Mouse (Mus musculus): ENCODE measurements around the gene Kcnj9.

The Kcnj9 gene

DNA sequence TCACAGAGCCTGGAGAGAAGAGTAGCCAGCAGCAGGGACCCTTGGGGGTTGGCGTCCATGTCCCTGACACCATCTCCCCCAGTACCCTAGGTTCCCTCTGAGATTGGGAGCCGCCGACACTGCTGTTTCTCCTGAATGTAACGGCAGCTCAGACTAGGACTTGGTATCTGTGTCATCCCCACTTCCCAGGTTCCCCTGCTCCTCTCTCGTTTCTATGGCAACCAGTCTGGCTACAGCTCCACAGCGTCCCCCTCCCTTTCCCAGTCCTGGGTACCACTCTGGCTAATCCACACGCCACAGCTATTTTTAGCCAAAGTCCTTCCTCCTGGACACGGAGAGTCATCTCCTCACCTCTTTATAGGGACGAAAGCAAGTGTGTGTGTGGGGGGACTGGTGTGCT is at the start of gene Kcnj9:
Gene Kcnj9 (minus strand): TSS at position 188 of the 400 bp plus-strand sequence.
- peak; percentile 88 to 89 for DNase-seq

DNA sequence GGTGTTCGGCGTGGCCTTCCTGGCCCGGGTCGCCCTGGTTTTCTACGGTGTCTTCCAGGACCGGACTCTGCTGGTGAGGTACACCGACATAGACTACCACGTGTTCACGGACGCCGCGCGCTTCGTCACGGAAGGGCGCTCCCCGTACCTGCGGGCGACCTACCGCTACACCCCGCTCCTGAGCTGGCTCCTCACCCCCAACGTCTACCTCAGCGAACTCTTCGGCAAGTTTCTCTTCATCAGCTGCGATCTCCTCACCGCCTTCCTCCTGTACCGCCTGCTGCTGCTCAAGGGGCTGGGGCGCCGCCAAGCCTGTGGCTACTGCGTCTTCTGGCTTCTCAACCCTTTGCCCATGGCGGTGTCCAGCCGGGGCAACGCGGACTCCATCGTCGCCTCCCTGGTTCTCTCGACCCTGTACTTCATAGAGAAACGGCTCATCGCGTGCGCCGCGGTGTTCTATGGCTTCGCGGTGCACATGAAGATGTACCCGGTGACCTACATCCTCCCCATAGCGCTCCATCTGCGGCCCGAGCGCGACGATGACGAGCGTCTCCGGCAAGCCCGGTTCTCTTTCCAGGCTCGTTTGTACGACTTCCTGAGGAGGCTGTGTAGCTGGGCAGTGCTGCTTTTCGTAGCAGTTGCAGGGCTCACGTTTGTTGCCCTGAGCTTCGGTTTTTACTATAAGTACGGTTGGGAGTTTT is 47.8 kb upstream of the Kcnj9 start:
- peak in 1 of 2 experiments; percentile 39 for DNase-seq

DNA sequence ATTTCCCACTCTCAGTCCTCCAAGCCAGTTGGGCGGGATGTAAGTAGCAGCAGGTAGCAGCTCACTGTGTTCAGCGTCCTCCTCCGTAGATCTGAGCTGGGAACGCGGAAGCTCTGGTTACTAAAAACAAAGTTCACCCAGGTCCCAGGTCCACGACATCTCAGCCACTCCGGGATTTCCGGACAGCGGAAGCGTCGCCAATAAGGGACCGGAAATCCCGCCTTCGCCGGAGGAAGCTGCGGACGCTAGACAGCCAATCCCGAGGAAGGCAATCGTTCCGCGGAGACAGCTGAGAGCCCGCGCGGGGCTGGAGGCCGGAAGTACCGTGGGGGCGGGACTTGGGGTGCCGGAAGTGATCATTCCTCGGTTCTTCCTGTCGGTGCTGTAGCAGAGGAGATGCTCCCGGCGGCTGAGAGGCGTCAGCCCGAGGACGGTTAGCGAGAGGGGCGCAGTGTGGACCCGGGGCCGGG is 47.1 kb upstream of the Kcnj9 start, which contains the start of gene Pigm:
Gene Pigm (plus strand): TSS at position 349 of the 470 bp plus-strand sequence.
- DNase-seq = peak; percentile 98 to 99

DNA sequence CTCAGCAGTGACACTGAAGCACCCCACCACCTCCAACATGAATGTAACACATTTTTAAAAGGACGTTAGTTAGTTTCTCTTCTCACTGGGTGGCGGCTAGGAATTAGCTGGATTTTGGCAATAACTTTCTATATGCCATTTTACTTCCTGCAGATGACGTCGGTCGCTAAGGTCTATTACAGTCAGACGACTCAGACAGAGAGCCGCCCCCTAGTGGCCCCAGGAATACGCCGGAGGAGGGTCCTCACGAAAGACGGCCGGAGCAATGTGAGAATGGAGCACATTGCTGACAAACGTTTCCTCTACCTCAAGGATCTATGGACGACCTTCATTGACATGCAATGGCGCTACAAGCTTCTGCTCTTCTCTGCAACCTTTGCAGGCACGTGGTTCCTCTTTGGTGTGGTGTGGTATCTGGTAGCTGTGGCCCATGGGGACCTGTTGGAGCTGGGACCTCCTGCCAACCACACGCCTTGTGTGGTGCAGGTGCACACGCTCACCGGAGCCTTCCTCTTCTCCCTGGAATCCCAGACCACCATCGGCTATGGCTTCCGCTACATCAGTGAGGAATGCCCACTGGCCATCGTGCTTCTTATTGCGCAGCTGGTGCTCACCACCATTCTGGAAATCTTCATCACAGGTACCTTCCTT is 39.8 kb upstream of the Kcnj9 start:
- DNase-seq = peak in 1 of 2 experiments; percentile 39

DNA sequence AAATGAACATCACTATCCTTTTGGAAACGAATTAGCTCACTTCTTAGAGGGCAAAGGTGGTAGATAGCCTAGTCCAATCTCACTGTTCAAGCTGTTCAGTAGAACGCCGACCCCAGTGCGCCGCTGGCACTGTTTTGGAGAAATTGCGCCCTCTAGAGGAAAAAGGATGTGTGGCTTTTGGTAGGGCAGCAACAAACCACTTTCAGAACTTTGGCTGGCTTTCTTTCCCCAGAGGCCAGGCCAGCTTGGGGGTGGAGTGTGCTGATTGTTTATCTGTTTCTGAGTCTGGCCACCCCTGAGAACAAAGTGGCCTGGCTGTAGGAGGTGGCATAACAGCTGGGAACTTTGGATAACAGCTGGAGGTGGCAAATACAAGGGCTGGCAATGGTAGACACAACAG is 35.6 kb upstream of the Kcnj9 start:
- DNase-seq = peak; percentile 40 to 52

DNA sequence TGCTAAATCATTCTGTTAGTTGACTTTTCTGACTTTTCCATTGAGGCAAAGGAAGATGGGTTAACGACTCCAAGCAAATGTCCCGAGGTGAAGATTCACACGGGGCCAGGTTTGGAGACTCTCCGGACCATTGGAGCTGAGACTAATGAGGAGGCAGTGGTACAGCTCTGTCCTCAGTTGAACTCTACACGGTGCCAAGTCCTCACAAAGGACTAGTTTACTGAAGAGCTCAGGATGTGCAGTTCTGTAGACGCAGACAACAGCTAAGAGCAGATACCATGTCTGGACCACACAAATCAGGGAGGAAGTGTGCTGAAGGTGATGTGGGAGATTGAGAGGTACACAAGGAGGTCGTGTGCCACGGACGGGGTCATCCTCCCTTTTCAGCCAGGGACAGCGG is 29.2 kb upstream of the Kcnj9 start:
- DNase-seq = no peak

DNA sequence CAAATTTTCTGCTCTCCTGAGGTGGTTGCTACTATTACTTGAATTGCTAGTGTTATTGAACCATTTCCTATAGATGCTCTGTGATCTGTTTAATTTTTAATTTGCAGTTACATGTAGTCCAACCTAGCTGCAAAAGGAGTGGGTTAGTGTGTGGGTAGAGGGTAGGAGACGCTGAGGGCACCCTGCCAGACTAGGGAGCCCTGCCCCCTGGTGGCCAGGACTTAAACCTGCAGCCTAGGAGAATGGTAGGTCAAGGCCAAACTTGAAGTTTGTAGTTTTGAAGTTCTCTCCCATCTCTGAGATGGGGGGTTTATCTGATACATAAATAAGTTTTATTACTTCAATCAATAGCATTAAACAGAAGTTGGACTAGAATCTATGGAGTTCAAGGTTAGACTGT is 28.4 kb upstream of the Kcnj9 start:
- DNase-seq = peak; percentile 77 to 82

DNA sequence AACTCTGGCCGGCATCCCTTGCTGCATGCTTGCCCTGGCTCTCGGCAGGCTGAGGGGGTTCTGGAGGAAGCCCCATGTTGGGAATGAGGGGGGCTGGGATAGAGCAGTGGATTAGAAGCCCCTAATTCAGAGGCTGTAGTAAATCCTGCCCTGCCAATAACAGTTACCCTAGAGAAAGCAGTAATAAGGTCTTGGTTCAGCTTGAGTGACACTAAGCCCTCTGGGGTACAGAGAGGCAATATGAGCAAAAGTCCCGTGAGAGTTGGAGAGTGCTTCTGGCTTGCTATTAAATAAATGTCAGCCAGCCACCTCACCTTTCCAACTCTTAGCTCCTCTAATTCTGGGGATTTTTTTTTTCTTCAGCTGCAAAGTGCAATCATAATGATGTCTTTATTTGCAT is 26.2 kb upstream of the Kcnj9 start:
- no peak for DNase-seq

DNA sequence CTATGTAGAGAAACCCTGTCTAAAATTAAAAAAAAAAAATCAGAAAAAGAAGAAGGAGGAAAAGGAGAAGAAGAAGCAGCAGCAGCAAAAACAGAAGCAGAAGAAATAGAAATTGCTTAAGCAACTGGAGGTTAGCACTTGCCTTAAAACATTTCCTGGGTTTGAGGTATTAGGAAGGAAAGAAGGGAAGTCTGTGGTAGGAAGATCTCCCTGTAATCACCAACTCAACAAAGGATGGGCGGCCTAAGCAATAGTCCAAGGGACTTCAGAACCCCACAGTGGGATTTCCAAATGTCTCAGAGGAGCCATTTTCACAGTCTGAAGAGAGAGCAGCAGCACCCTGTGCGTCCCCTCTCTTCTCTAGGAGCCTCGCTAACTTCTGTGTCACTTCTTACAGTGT is 23.3 kb upstream of the Kcnj9 start:
- DNase-seq = no peak

DNA sequence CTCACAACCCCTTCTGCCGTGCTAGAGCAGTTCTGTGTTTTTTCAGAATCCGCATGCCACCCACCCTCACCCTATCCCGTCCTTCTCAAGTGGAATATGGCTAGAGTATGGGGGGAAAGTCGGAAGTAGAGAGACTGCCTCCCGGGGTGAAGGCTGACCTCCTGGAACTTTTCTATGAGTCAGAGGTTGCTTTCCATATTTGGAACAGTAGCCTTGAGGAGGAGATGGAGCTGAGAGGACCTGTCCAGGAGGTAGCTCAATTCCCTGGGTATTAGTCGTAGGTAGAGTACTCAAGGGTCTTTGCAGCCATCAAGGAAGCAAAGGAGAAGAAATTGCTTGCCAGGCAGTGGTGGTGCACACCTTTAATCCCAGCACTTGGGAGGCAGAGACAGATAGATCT is 22.9 kb upstream of the Kcnj9 start:
- DNase-seq = no peak

DNA sequence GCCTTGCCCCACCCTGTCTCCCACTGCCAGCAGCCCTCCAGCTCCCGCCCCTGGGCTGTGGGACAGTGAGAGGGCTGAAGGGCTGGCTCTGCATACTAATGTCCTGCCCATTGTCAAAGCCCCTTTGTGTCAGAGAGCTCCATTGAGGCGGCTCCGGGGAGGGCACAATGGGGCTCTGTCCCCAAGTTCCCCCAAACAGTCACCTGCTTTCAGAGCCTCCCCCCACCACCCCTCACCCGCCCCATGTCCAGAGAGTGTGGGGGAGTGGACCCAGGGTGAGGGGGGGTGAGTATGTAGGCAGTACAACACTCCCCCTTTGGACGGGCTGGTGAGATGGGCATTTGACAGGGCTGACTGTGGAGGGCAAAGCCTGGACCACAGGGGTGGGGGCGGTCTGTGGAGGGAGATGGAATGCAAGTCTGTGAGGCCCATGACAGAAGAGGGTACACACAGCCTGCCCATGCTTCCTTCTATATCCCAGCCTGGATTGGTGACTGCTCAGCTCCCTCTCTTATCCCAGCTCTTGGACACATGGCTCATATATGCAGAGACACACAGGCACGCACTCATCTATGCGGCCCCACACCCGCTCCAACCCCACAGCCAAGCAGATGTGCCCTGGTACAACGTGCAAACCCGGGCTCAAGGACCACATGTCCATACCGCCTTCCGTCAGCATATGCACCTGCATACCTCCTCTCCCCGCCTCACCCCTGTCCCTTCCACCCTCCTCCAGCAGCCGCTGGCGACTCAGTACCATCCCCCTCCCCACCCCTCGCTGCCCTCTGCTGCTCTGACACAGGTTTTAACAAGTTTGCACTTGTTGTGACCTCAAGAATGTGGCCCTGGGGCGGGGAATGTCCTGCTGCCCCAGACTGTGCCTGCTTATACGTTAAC is 21.0 kb upstream of the Kcnj9 start:
- DNase-seq = no peak

DNA sequence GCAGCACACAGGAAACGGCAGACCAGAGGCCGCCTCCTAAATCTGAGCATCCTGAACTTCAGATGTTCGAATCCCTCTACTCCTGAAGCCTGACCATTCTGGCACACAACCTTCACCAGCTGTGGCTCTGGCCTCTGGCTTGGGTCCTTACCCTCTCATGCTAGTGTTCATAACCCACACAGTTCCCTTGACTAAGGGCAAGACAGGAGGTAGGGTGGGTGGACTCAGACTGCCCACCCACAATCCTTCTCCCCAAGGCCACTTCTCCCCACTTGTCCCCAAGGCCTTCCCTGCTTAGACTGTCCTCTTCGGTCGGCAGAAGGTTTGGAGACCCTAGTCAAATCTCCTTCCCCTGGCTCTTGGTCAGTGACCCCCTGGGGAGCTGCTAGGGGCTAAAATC is 20.4 kb upstream of the Kcnj9 start:
- DNase-seq = no peak

DNA sequence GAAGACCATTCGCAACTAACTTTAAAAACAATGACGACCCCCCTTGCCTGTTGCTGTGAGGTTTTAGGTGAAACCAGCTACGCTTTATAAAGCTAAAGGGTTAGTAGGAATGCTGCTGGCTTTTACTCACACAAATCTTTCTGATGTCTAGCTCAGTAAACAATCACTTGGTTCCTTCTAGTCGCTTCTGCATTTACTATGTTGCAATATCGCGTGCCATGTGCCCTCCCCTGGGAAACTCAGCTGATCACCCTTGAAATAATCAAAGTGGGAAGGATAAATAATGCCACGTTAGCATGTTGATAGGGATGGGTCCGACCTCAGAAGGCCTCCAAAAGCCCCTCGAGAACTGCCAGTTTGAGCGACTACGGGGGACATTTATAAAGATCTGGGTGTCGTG is 18.3 kb upstream of the Kcnj9 start:
- DNase-seq = no peak

DNA sequence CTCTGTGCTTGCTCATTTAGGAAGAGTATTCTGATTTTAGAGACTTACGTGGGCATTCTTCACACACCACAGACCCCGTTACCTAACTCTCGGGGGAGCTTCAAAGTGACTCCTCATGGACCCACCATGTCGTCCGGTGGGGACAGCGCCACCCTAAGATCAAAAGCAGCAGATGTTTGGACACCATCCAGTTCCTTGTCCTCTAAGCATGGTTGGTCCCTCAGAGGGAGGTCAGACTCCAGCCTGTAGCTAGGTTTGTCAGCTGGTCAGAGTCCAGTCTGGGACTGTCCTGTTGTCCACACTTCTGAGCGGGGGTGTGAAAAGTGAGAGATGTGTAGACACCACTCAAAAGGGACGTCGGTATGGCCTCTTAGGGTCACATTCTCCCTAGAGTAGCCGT is 17.6 kb upstream of the Kcnj9 start:
- no peak for DNase-seq

DNA sequence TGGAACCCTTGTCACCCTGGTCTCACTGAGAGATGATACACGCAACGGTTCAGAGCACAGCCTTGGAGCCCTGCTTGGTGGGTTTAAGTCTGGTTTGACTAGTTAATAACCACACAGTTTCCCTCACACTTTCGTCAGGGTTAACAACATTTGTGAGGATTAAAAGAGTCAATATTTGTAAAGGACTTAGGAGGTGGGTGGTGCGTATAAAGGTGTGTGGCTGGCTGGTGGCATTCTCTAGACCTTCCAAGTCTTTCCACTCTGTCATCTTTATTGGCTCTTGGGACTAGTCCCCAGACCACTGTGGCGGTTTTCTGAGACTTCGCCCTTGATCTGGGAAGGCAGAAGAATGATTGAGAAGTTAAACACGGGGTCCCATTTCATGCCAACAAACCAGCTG is 15.7 kb upstream of the Kcnj9 start:
- no peak for DNase-seq

DNA sequence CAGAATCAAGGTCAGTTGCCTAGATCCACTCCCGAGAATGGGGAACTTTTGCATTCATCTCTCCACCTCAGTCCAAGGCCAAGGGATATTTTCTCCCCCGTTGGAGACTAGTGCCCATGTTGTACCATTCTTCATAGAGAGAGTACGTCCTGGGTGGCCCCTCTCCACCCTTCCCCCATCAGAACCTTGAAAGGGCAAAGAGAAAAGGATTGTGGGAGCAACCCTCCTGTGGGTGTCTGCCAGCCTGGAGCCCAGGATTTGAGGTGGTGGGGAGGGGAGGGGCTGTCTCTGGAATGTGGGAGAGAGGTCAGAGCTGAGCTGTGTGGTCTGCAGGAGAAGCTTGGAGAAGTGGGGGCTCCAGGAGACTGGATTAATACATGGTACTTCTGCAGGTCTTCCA is 14.8 kb upstream of the Kcnj9 start:
- no peak for DNase-seq

DNA sequence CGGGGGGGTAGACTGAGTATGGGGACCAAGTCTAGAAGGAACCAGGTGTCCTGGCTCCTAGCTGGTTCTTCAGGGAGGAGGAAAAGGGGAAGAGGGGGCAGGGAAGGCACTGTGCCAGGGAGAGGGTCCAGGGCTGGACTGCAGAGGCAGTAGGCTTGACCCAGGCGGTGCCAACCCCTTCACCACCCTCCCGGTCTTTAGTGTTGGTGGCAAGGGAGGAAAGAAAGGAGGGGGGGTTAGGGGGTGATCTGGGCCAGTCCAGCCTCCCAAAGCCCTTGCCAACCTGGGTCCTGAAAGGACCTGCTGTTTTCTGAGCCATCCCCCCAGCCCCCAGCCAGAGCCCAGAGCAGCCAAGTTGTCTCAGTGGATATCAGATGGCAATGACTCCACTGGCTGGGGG is 13.6 kb upstream of the Kcnj9 start:
- no peak for DNase-seq

DNA sequence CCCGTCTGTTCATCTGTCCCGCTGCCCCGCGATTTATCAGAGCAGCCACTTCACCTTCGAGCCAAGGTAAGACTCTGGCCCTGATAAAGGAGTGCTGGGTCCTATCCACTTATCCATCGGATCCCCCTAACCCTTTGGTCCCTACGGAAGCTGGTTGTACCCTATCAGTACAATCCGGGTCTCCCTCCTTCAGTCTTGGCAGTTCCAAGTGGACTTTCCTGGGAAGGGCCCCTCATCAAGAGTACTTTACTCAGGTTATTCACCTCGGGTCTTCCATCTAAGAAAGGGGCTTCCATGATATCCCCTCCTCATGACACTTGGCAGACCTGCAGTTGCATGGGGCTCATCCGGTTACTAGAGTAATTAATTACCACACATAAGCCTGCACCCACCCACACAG is 12.3 kb upstream of the Kcnj9 start:
- DNase-seq = no peak

DNA sequence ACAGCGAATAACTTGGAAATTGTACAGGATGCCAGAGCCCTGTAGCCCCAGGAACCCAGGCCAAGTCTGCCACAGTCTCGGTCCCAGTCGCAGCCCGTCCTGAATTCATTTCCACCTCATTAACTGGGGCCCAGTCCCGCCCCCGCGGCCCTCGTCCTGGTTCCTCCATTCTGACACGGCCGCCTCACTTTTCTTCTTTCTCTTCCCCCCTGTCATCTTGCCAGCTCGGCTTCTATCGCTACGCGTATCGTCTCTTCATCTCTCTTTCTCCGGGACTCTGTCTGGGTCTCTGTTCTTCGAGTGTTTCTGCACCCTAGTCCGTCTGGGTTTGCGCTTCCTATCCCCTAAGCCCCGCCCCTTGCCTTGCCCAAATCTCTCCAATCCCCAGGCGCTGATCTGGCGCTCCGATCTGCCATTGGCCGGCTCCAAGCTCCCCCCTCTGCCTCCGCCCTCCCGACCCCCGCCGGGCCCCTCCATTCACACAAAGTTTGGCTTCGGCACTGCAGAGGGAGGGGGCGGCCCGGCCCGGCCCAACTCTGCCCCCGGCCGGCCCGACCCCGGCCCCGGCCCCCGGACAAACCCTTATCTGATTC is 11.7 kb upstream of the Kcnj9 start, which contains the start of gene Kcnj10:
Gene Kcnj10 (plus strand): TSS at position 482 of the 593 bp plus-strand sequence.
- DNase-seq = peak; percentile 73 to 81

DNA sequence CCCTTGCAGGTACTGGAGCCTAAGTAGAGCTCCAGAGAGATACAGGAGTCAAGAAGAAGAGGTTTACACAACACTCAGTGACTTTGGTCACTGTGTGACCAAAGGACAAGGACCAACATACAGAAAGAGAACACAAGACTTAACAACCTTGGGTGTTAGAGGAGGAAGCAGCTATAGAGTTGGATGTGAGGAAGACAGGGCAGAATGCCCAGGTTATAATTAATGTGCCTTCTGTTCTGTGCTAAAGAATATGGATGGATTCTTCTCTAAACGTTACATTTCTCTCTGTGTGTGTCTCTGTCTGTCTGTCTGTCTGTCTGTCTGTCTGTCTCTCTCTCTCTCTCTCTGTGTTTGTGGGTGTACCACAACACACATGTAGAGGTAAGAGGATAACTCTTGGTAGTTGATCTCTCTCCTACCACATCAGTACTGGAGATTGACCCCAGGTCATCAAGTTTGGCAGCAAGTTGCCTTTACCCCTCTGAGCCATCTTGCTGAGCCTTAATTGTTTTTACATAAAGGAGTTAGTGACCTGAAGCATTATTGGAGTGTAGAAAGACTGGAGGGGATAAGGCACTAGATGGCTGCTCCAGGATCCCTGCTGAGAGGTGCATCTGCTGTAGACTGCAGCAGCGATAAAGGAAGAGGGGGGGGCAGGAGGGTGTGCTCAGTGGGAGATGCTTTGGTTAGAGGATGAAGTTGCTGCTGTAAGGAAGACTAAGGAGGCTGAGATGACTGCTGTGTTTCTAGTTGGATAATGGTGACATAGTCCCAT is 8.5 kb upstream of the Kcnj9 start:
- peak; percentile 72 to 76 for DNase-seq

DNA sequence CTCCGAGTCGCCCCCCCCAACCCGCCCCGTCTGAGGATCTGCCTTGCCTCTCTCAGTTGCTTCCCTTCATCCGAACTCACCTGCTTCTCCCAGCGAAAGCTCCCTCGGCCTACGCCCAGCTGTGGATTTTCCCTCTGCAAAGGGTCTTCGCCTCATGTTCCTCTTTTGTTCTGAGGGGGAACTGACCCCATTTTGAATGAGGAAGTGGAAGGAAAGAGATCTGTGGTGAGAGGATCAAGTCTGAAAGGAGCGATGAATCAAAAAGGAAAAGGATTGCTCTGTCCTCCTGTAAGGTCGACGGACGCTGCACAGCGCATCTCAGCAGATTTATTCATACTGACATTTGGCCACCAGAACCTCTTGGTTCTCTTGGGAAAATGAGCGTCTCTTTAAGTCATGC is 6.7 kb upstream of the Kcnj9 start:
- no peak for DNase-seq

DNA sequence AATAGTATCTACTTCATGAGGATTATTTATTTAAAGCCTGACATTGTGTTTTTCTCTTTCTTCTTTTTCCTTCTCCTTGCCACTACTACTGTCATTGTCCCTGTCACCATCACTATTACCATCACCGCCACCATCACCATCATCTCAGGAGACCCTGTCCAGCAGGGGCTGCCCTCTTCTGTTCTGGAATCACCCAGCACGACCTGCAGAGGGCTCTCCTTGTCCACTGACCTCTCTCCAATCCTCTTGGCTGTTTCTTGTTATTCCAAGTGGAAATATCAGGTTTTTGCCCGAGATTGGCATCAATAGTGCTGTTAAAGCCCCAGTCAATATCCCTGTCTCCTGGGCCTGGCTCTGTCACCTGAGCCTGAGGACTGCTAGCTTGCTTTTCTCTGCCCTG is 4.4 kb upstream of the Kcnj9 start:
- DNase-seq = no peak
